Mouse (Mus musculus): ENCODE results near the gene Casp7. TPM values are rescaled to one million over a fixed set of nuclear protein-coding genes. Genes with fewer than 3 reads are reported as not detected.
A peak's percentile ranks its signal among the peaks of the same experiment; 100 is the strongest.

Casp7 gene
- polyA plus RNA-seq, 1 experiment = 8.7 TPM

GRCm38 (mm10) chr19:56393311-56393866, 3.5 kb upstream of the Casp7 start:
- H3K4me3 ChIP-seq (ENCODE audit: extremely low read depth, insufficient read depth, insufficient read length) = no peak overlapping the region
- 63% methylated on average over 9 of the region's 9 CpGs for WGBS
- H3K27ac ChIP-seq (ENCODE audit: insufficient read depth, low read length) = no peak overlapping the region
- TF ChIP-seq POLR2A (IDR thresholded peaks at IDR 0.05; ENCODE audit: low read depth, low read length) (no peak), CTCF (IDR thresholded peaks at IDR 0.05; ENCODE audit: extremely low read depth, insufficient read depth, insufficient read length, insufficient replicate concordance) (no peak)
- H3K4me1 ChIP-seq (ENCODE audit: control insufficient read depth, insufficient read depth, insufficient read length) = peaks cover 4% of the 10 kb centered on the region
- DNase-seq (ENCODE audit: low read depth in 1 of 2, low spot score in 2 of 2) = no peak
- no peaks in the 10 kb centered on the region for H3K27me3 ChIP-seq (ENCODE audit: control insufficient read depth, insufficient read depth, low read length)
- H3K36me3 ChIP-seq (ENCODE audit: control insufficient read depth, insufficient read depth, low read length) = no peaks in the 10 kb centered on the region

GRCm38 (mm10) chr19:56395183-56395935, 1.6 kb upstream of the Casp7 start:
- H3K27me3 ChIP-seq (ENCODE audit: control insufficient read depth, insufficient read depth, low read length) = no peaks in the 10 kb centered on the region
- H3K4me1 ChIP-seq (ENCODE audit: control insufficient read depth, insufficient read depth, insufficient read length) = peaks cover 8% of the 10 kb centered on the region
- 91% methylated on average over 16 of the region's 16 CpGs for WGBS
- no peak for DNase-seq (ENCODE audit: low read depth in 1 of 2, low spot score in 2 of 2)
- no peak overlapping the region for H3K27ac ChIP-seq (ENCODE audit: insufficient read depth, low read length)
- H3K36me3 ChIP-seq (ENCODE audit: control insufficient read depth, insufficient read depth, low read length) = no peaks in the 10 kb centered on the region
- no peak for TF ChIP-seq CTCF (IDR thresholded peaks at IDR 0.05; ENCODE audit: extremely low read depth, insufficient read depth, insufficient read length, insufficient replicate concordance)
- TF ChIP-seq POLR2A (IDR thresholded peaks at IDR 0.05; ENCODE audit: low read depth, low read length) = no peak
- H3K4me3 ChIP-seq (ENCODE audit: extremely low read depth, insufficient read depth, insufficient read length) = no peak overlapping the region

GRCm38 (mm10) chr19:56396227-56396626, 702 bp upstream of the Casp7 start:
- WGBS = 16% methylated on average over 12 of the region's 12 CpGs
- Histone ChIP-seq H3K36me3 (ENCODE audit: control insufficient read depth, insufficient read depth, low read length) (no peaks in the 10 kb centered on the region), H3K4me3 (ENCODE audit: extremely low read depth, insufficient read depth, insufficient read length) (peak overlapping the region; percentile 68), H3K27ac (ENCODE audit: insufficient read depth, low read length) (no peak overlapping the region), H3K27me3 (ENCODE audit: control insufficient read depth, insufficient read depth, low read length) (no peaks in the 10 kb centered on the region), H3K4me1 (ENCODE audit: control insufficient read depth, insufficient read depth, insufficient read length) (peaks cover 9% of the 10 kb centered on the region)
- DNase-seq (ENCODE audit: low read depth in 1 of 2, low spot score in 2 of 2) = no peak
- TF ChIP-seq CTCF (IDR thresholded peaks at IDR 0.05; ENCODE audit: extremely low read depth, insufficient read depth, insufficient read length, insufficient replicate concordance) (no peak), POLR2A (IDR thresholded peaks at IDR 0.05; ENCODE audit: low read depth, low read length) (no peak)

- H3K27me3 ChIP-seq (ENCODE audit: control insufficient read depth, insufficient read depth, low read length) = no peaks in the 10 kb centered on the region
- TF ChIP-seq CTCF (IDR thresholded peaks at IDR 0.05; ENCODE audit: extremely low read depth, insufficient read depth, insufficient read length, insufficient replicate concordance) = no peak
- TF ChIP-seq POLR2A (IDR thresholded peaks at IDR 0.05; ENCODE audit: low read depth, low read length) = no peak
- peak overlapping the region; percentile 71 for H3K27ac ChIP-seq (ENCODE audit: insufficient read depth, low read length)
- 13% methylated on average over 11 of the region's 11 CpGs for WGBS
- peak overlapping the region; percentile 68 for H3K4me3 ChIP-seq (ENCODE audit: extremely low read depth, insufficient read depth, insufficient read length)
- no peaks in the 10 kb centered on the region for H3K36me3 ChIP-seq (ENCODE audit: control insufficient read depth, insufficient read depth, low read length)
- peaks cover 9% of the 10 kb centered on the region for H3K4me1 ChIP-seq (ENCODE audit: control insufficient read depth, insufficient read depth, insufficient read length)
- DNase-seq (ENCODE audit: low read depth in 1 of 2, low spot score in 2 of 2) = no peak
Observed at GRCm38 (mm10) chr19:56397663-56398527, 966 bp downstream of the Casp7 start.

- DNase-seq (ENCODE audit: low read depth in 1 of 2, low spot score in 2 of 2) = no peak
- no peak for TF ChIP-seq CTCF (IDR thresholded peaks at IDR 0.05; ENCODE audit: extremely low read depth, insufficient read depth, insufficient read length, insufficient replicate concordance)
- no peak for TF ChIP-seq POLR2A (IDR thresholded peaks at IDR 0.05; ENCODE audit: low read depth, low read length)
- Histone ChIP-seq H3K36me3 (ENCODE audit: control insufficient read depth, insufficient read depth, low read length) (no peaks in the 10 kb centered on the region), H3K4me1 (ENCODE audit: control insufficient read depth, insufficient read depth, insufficient read length) (peaks cover 9% of the 10 kb centered on the region), H3K4me3 (ENCODE audit: extremely low read depth, insufficient read depth, insufficient read length) (no peak overlapping the region), H3K27ac (ENCODE audit: insufficient read depth, low read length) (no peak overlapping the region), H3K27me3 (ENCODE audit: control insufficient read depth, insufficient read depth, low read length) (no peaks in the 10 kb centered on the region)
Observed at GRCm38 (mm10) chr19:56398528-56398795, 1.5 kb downstream of the Casp7 start.

GRCm38 (mm10) chr19:56400200-56400599, 3.3 kb downstream of the Casp7 start:
- Histone ChIP-seq H3K4me3 (ENCODE audit: extremely low read depth, insufficient read depth, insufficient read length) (no peak overlapping the region), H3K4me1 (ENCODE audit: control insufficient read depth, insufficient read depth, insufficient read length) (peaks cover 9% of the 10 kb centered on the region), H3K27me3 (ENCODE audit: control insufficient read depth, insufficient read depth, low read length) (no peaks in the 10 kb centered on the region), H3K36me3 (ENCODE audit: control insufficient read depth, insufficient read depth, low read length) (peaks cover 3% of the 10 kb centered on the region; the same call in 1 of the 2 replicates), H3K27ac (ENCODE audit: insufficient read depth, low read length) (no peak overlapping the region)
- WGBS = 40% methylated on average over 14 of the region's 14 CpGs
- TF ChIP-seq POLR2A (IDR thresholded peaks at IDR 0.05; ENCODE audit: low read depth, low read length) = no peak
- no peak for TF ChIP-seq CTCF (IDR thresholded peaks at IDR 0.05; ENCODE audit: extremely low read depth, insufficient read depth, insufficient read length, insufficient replicate concordance)
- DNase-seq (ENCODE audit: low read depth in 1 of 2, low spot score in 2 of 2) = peak in 1 of 2 experiments; percentile 82
